Mouse (Mus musculus) sigmoid colon, adult 10 weeks (tissue): ENCODE results near the gene Det1. TPM values are rescaled to one million over a fixed set of nuclear protein-coding genes. Genes with fewer than 3 reads are reported as not detected.

Experiments used
- polyA plus RNA-seq: library from polyadenylated mRNA; stranded (reverse); fragments of 350-450 nt; fragmentation: Illumina TruSeq; extraction: RNeasy Lipid Tissue Mini Kit (QIAGEN cat#74804); gene quantifications from one replicate; pipeline ENCODE4 v1.2.3, GENCODE M21; 2014; ENCODE audit warnings: low read depth, low replicate concordance

The Det1 gene
- 4.3 TPM for polyA plus RNA-seq

GRCm38 (mm10) chr7:78846737-78847434 lies at the start of gene Det1:
Det1 (minus strand) TSS chr7:78847263.

GRCm38 (mm10) chr7:78895653-78896333 lies 48.7 kb upstream of the Det1 start, which contains the start of gene Aen:
Aen (plus strand) TSS chr7:78895854.

GRCm38 (mm10) chr7:78782639-78783581 lies 64.2 kb downstream of the Det1 start, which contains the start of the genes Mrps11 and Mrpl46:
Mrps11 (plus strand) TSS chr7:78783119.
Mrpl46 (minus strand) TSS chr7:78783531.

Other genes with a start within 250 kb of the Det1 start
- 2.1 TPM for gene Ntrk3, start 109.3 kb downstream of the Det1 start, polyA plus RNA-seq
- gene Mrps11, start 64.1 kb downstream of the Det1 start, polyA plus RNA-seq, result 3.8 TPM
- gene Mrpl46, start 63.7 kb downstream of the Det1 start, polyA plus RNA-seq, result 4.9 TPM
- 11.9 TPM for gene Aen, start 48.6 kb upstream of the Det1 start, polyA plus RNA-seq
- 12.3 TPM for gene Isg20, start 66.2 kb upstream of the Det1 start, polyA plus RNA-seq
- not detected for gene Acan, start 206.2 kb upstream of the Det1 start, polyA plus RNA-seq